Comparison of ENCODE assay signal across 9 mouse cellular contexts in genomic region chr17:56883612-56884011, GRCm38 (mm10). TPM values are rescaled to one million over a fixed set of nuclear protein-coding genes. Genes with fewer than 3 reads are reported as not detected.
DNase-seq lines count a peak whose midpoint lies in the region; ATAC-seq lines count a peak whose summit lies in the region.
"Had no signal": no experiment of that assay in that cellular context is flagged by ENCODE, and none has a peak within 500 bp of the region (broad histone marks: within the 10 kb centered on the region; RNA-seq: fewer than 3 reads in every experiment).

No protein-coding gene starts in this region.

- peak; percentile 85 for DNase-seq in ZHBTc4 (ENCODE audit: low read depth, low spot score)
- DNase-seq in heart, postnatal 14 days: peak; percentile 29 to 42
- no peak for DNase-seq in left cerebral cortex, adult 18-20 months (ENCODE audit: low spot score in 2 of 2)
- DNase-seq in right cerebral cortex, adult 2 months (ENCODE audit: low spot score in 2 of 2): no peak
- DNase-seq: layer of hippocampus, postnatal 36 days had no signal

- intact Hi-C loops in heart, postnatal 14 days (cut with DNase I): no loop called here

- no peak overlapping the region for H3K9ac ChIP-seq in hindbrain, embryonic 16.5 days (ENCODE audit: low read depth, low read length)
- H3K9ac ChIP-seq in hindbrain, embryonic 12.5 days: no peak overlapping the region
- no peak overlapping the region for H3K9ac ChIP-seq in midbrain, embryonic 16.5 days (ENCODE audit: low read depth, low read length)

- no peak for ATAC-seq in hindbrain, embryonic 16.5 days
- no peak for ATAC-seq in hindbrain, embryonic 12.5 days (ENCODE audit: low FRiP score)
- ATAC-seq in midbrain, embryonic 16.5 days: no peak

- H3K4me2 ChIP-seq in hindbrain, embryonic 16.5 days (ENCODE audit: low read length): 0 out of 2 replicates have a peak overlapping the region, but pooled peaks have one; percentile 2
- no peak overlapping the region for H3K4me2 ChIP-seq in hindbrain, embryonic 12.5 days (replicated peaks)
- H3K4me2 ChIP-seq in midbrain, embryonic 16.5 days (ENCODE audit: low read length): no peak overlapping the region; the same call in 1 of the 2 replicates

- H3K36me3 ChIP-seq in hindbrain, embryonic 16.5 days (ENCODE audit: control insufficient read depth, insufficient read depth, low read length): peaks cover 1% of the 10 kb centered on the region
- peaks cover 7% of the 10 kb centered on the region; the same call in 1 of the 2 replicates for H3K36me3 ChIP-seq in hindbrain, embryonic 12.5 days
- H3K36me3 ChIP-seq in megakaryocyte, embryonic 14.5 days (replicated peaks; ENCODE audit: low read length): peaks cover 14% of the 10 kb centered on the region
- no peaks in the 10 kb centered on the region for H3K36me3 ChIP-seq in midbrain, embryonic 16.5 days (ENCODE audit: control insufficient read depth, insufficient read depth, low read length)

- H3K27ac ChIP-seq in hindbrain, embryonic 16.5 days (ENCODE audit: low read depth, low read length): no peak overlapping the region
- no peak overlapping the region for H3K27ac ChIP-seq in hindbrain, embryonic 12.5 days
- no peak overlapping the region for H3K27ac ChIP-seq in midbrain, embryonic 16.5 days (ENCODE audit: low read length)

- H3K4me3 ChIP-seq in hindbrain, embryonic 16.5 days (ENCODE audit: low read length): no peak overlapping the region
- H3K4me3 ChIP-seq in hindbrain, embryonic 12.5 days: no peak overlapping the region
- peak overlapping the region; percentile 23 for H3K4me3 ChIP-seq in megakaryocyte, embryonic 14.5 days (replicated peaks)
- H3K4me3 ChIP-seq in midbrain, embryonic 16.5 days (ENCODE audit: low read depth, low read length): no peak overlapping the region

- H3K27me3 ChIP-seq in hindbrain, embryonic 16.5 days (replicated peaks; ENCODE audit: control insufficient read depth, insufficient read depth, low read length): no peaks in the 10 kb centered on the region
- no peaks in the 10 kb centered on the region for H3K27me3 ChIP-seq in hindbrain, embryonic 12.5 days
- peaks cover 17% of the 10 kb centered on the region for H3K27me3 ChIP-seq in megakaryocyte, embryonic 14.5 days (replicated peaks)
- H3K27me3 ChIP-seq in midbrain, embryonic 16.5 days (ENCODE audit: control insufficient read depth, insufficient read depth, low read depth, low read length): no peaks in the 10 kb centered on the region

- 47% methylated on average over 17 of the region's 17 CpGs for WGBS in hindbrain, embryonic 16.5 days
- 44% methylated on average over 17 of the region's 17 CpGs for WGBS in hindbrain, embryonic 12.5 days
- 57% methylated on average over 17 of the region's 17 CpGs for WGBS in midbrain, embryonic 16.5 days

- H3K9me3 ChIP-seq in hindbrain, embryonic 16.5 days (ENCODE audit: control insufficient read depth, low read length): no peaks in the 10 kb centered on the region
- peaks cover 5% of the 10 kb centered on the region; the same call in 1 of the 2 replicates for H3K9me3 ChIP-seq in hindbrain, embryonic 12.5 days (replicated peaks)
- H3K9me3 ChIP-seq in megakaryocyte, embryonic 14.5 days: peaks cover 6% of the 10 kb centered on the region
- H3K9me3 ChIP-seq in midbrain, embryonic 16.5 days (replicated peaks; ENCODE audit: control insufficient read depth, low read length, poor library complexity, severe bottlenecking): no peaks in the 10 kb centered on the region

- H3K4me1 ChIP-seq in hindbrain, embryonic 16.5 days (ENCODE audit: control insufficient read depth, insufficient read depth, low read depth, low read length): no peaks in the 10 kb centered on the region
- no peaks in the 10 kb centered on the region for H3K4me1 ChIP-seq in hindbrain, embryonic 12.5 days
- H3K4me1 ChIP-seq in megakaryocyte, embryonic 14.5 days: peaks cover 36% of the 10 kb centered on the region
- no peaks in the 10 kb centered on the region for H3K4me1 ChIP-seq in midbrain, embryonic 16.5 days (ENCODE audit: control insufficient read depth, insufficient read depth, low read length)

RNA-seq across cellular contexts. Expression of gene 1700061G19Rik, which starts 8.3 kb away (rescaled TPM):
- polyA plus RNA-seq in hindbrain, embryonic 16.5 days (2015; fragmentation: Nextera tagmentation; extraction: Ambion mirVana): 0.29 and 0.50 TPM in 2 replicates
- polyA plus RNA-seq in hindbrain, embryonic 12.5 days (2016; fragmentation: Nextera tagmentation; extraction: Ambion mirVana): 0.27 and 0.52 TPM in 2 replicates
- not detected for total RNA-seq in heart, postnatal 14 days (2021)
- 0.36 TPM in 1 of 2 replicates, not detected in the other for polyA plus RNA-seq in megakaryocyte, embryonic 14.5 days (2012; ENCODE audit: insufficient read depth, low replicate concordance)
- total RNA-seq in left cerebral cortex, adult 18-20 months (2021): under 1 TPM; 0.14 to 0.40 TPM
- polyA plus RNA-seq in midbrain, embryonic 16.5 days (2015; fragmentation: Nextera tagmentation; extraction: Ambion mirVana): 0.57 and 0.63 TPM in 2 replicates

RNA-seq across cellular contexts. Expression of gene Acsbg2, which starts 9.4 kb away (rescaled TPM):
- not detected in 2 replicates for polyA plus RNA-seq in hindbrain, embryonic 16.5 days (2015; fragmentation: Nextera tagmentation; extraction: Ambion mirVana)
- not detected in 2 replicates for polyA plus RNA-seq in hindbrain, embryonic 12.5 days (2016; fragmentation: Nextera tagmentation; extraction: Ambion mirVana)
- total RNA-seq in heart, postnatal 14 days (2021): not detected
- not detected in 2 replicates for polyA plus RNA-seq in megakaryocyte, embryonic 14.5 days (2012; ENCODE audit: insufficient read depth, low replicate concordance)
- not detected for total RNA-seq in left cerebral cortex, adult 18-20 months (2021)
- not detected in 2 replicates for polyA plus RNA-seq in midbrain, embryonic 16.5 days (2015; fragmentation: Nextera tagmentation; extraction: Ambion mirVana)
- total RNA-seq: layer of hippocampus, postnatal 36 days had no signal

RNA-seq across cellular contexts. Expression of gene Mllt1, which starts 51.6 kb away (rescaled TPM):
- polyA plus RNA-seq in hindbrain, embryonic 16.5 days (2015; fragmentation: Nextera tagmentation; extraction: Ambion mirVana): 58.2 and 82.3 TPM in 2 replicates
- 100 and 102 TPM in 2 replicates for polyA plus RNA-seq in hindbrain, embryonic 12.5 days (2016; fragmentation: Nextera tagmentation; extraction: Ambion mirVana)
- 10 to 100 TPM; 22.0 to 22.7 TPM for total RNA-seq in heart, postnatal 14 days (2021)
- polyA plus RNA-seq in megakaryocyte, embryonic 14.5 days (2012; ENCODE audit: insufficient read depth, low replicate concordance): 43.2 and 95.7 TPM in 2 replicates
- 10 to 100 TPM; 86.7 to 95.8 TPM for total RNA-seq in left cerebral cortex, adult 18-20 months (2021)
- 91.4 and 95.3 TPM in 2 replicates for polyA plus RNA-seq in midbrain, embryonic 16.5 days (2015; fragmentation: Nextera tagmentation; extraction: Ambion mirVana)

RNA-seq across cellular contexts. Expression of gene Rfx2, which starts 52.8 kb away (rescaled TPM):
- 4.9 and 6.5 TPM in 2 replicates for polyA plus RNA-seq in hindbrain, embryonic 16.5 days (2015; fragmentation: Nextera tagmentation; extraction: Ambion mirVana)
- polyA plus RNA-seq in hindbrain, embryonic 12.5 days (2016; fragmentation: Nextera tagmentation; extraction: Ambion mirVana): 8.7 and 10.2 TPM in 2 replicates
- 1 to 10 TPM; 4.3 to 6.0 TPM for total RNA-seq in heart, postnatal 14 days (2021)
- polyA plus RNA-seq in megakaryocyte, embryonic 14.5 days (2012; ENCODE audit: insufficient read depth, low replicate concordance): 0.51 and 1.4 TPM in 2 replicates
- total RNA-seq in left cerebral cortex, adult 18-20 months (2021): 1 to 10 TPM; 2.6 to 2.7 TPM
- polyA plus RNA-seq in midbrain, embryonic 16.5 days (2015; fragmentation: Nextera tagmentation; extraction: Ambion mirVana): 3.9 and 4.8 TPM in 2 replicates

Comparison
In these comparisons a context has a peak if more than half of its experiments do, and no peak if none do; other contexts are left out.
1. DNase-seq: peak in ZHBTc4 (single experiment) and heart, postnatal 14 days (2 of 2); none in left cerebral cortex, adult 18-20 months (0 of 2) and right cerebral cortex, adult 2 months (0 of 2).